Comparison of ENCODE assay signal across 28 mouse cellular contexts in genomic region chr7:96681808-96682207, GRCm38 (mm10).
DNase-seq lines count a peak whose midpoint lies in the region; ATAC-seq and TF ChIP-seq lines count a peak whose summit lies in the region.
"Had no signal": no experiment of that assay in that cellular context is flagged by ENCODE, and none has a peak within 500 bp of the region (broad histone marks: within the 10 kb centered on the region; RNA-seq: fewer than 3 reads in every experiment).

No protein-coding gene starts in this region.

- H3K27me3 ChIP-seq in midbrain, embryonic 11.5 days (ENCODE audit: control insufficient read depth, insufficient read depth, low read length), result 0 out of 2 replicates have a peak, but pooled peaks cover 2% of the 10 kb centered on the region
- peaks cover 65% of the 10 kb centered on the region for H3K27me3 ChIP-seq in midbrain, embryonic 10.5 days (ENCODE audit: low read depth, poor library complexity, severe bottlenecking)
- H3K27me3 ChIP-seq in midbrain, embryonic 14.5 days (ENCODE audit: control insufficient read depth, insufficient read depth, low read length), result 0 out of 2 replicates have a peak, but pooled peaks cover 5% of the 10 kb centered on the region
- H3K27me3 ChIP-seq in midbrain, postnatal 0 days (ENCODE audit: insufficient read depth, low read length), result no peaks in the 10 kb centered on the region
- no peaks in the 10 kb centered on the region; the same call in 1 of the 2 replicates for H3K27me3 ChIP-seq in neural tube, embryonic 13.5 days
- H3K27me3 ChIP-seq: CH12.LX; hindbrain, embryonic 13.5 days; Patski had no signal

- ATAC-seq in midbrain, embryonic 11.5 days (ENCODE audit: low FRiP score), result peak; percentile 71; the same call in 1 of the 2 replicates
- peak; percentile 7; the same call in 1 of the 2 replicates for ATAC-seq in midbrain, embryonic 14.5 days (ENCODE audit: low FRiP score, low TSS enrichment)
- no peak for ATAC-seq in midbrain, postnatal 0 days (ENCODE audit: low FRiP score)
- ATAC-seq in neural tube, embryonic 13.5 days (ENCODE audit: low read depth), result no peak
- ATAC-seq: forebrain, embryonic 13.5 days; forebrain, embryonic 16.5 days; Patski had no signal

- H3K9me3 ChIP-seq in midbrain, embryonic 11.5 days (ENCODE audit: control insufficient read depth, low read length), result no peaks in the 10 kb centered on the region
- H3K9me3 ChIP-seq in midbrain, embryonic 10.5 days (replicated peaks), result no peaks in the 10 kb centered on the region
- H3K9me3 ChIP-seq in midbrain, embryonic 14.5 days (ENCODE audit: control insufficient read depth, low read length), result no peaks in the 10 kb centered on the region
- H3K9me3 ChIP-seq in midbrain, postnatal 0 days (ENCODE audit: low read length), result no peaks in the 10 kb centered on the region
- no peaks in the 10 kb centered on the region for H3K9me3 ChIP-seq in neural tube, embryonic 13.5 days
- H3K9me3 ChIP-seq: forebrain, embryonic 10.5 days; forebrain, embryonic 13.5 days; heart, embryonic 12.5 days; heart, embryonic 15.5 days; hindbrain, embryonic 10.5 days; hindbrain, embryonic 13.5 days had no signal

- H3K4me2 ChIP-seq in midbrain, embryonic 11.5 days, result no peak overlapping the region
- no peak overlapping the region for H3K4me2 ChIP-seq in midbrain, embryonic 14.5 days (ENCODE audit: low read length)
- no peak overlapping the region for H3K4me2 ChIP-seq in midbrain, postnatal 0 days (ENCODE audit: low read depth, low read length, poor library complexity, severe bottlenecking)
- H3K4me2 ChIP-seq in neural tube, embryonic 13.5 days, result no peak overlapping the region
- H3K4me2 ChIP-seq: forebrain, embryonic 13.5 days; heart, embryonic 12.5 days; heart, embryonic 15.5 days; hindbrain, embryonic 13.5 days had no signal

- DNase-seq in midbrain, embryonic 11.5 days (ENCODE audit: low spot score, missing footprints), result no peak
- no peak for DNase-seq in midbrain, embryonic 10.5 days (ENCODE audit: low spot score)
- no peak for DNase-seq in midbrain, embryonic 14.5 days
- no peak for DNase-seq in midbrain, postnatal 0 days (ENCODE audit: low spot score)
- DNase-seq in retina, postnatal 1 day, result peak; percentile 76
- DNase-seq in heart, adult 9 months (ENCODE audit: low spot score in 2 of 2), result no peak
- DNase-seq: adrenal gland, postnatal 10 days; adrenal gland, postnatal 36 days; B cell, adult 2 months; cerebellum, adult 18-20 months; cerebellum, adult 9-10 months; cerebellum, postnatal 14 days; gastrocnemius, postnatal 10 days; gastrocnemius, postnatal 36 days; heart, adult 11 months; heart, postnatal 10 days; heart, postnatal 36 days had no signal

- H3K9ac ChIP-seq in midbrain, embryonic 11.5 days (ENCODE audit: low read length), result no peak overlapping the region
- H3K9ac ChIP-seq in midbrain, embryonic 14.5 days (replicated peaks; ENCODE audit: low read length), result no peak overlapping the region
- H3K9ac ChIP-seq in midbrain, postnatal 0 days (replicated peaks; ENCODE audit: low read length, poor library complexity, severe bottlenecking), result no peak overlapping the region
- no peak overlapping the region for H3K9ac ChIP-seq in neural tube, embryonic 13.5 days
- H3K9ac ChIP-seq: forebrain, embryonic 13.5 days; heart, embryonic 12.5 days; heart, embryonic 15.5 days; hindbrain, embryonic 13.5 days had no signal

- no peak for TF ChIP-seq CTCF in midbrain, postnatal 0 days (IDR thresholded peaks at IDR 0.05)

- H3K36me3 ChIP-seq in midbrain, embryonic 11.5 days (ENCODE audit: control insufficient read depth, insufficient read depth, low read length), result no peaks in the 10 kb centered on the region
- no peaks in the 10 kb centered on the region for H3K36me3 ChIP-seq in midbrain, embryonic 10.5 days
- no peaks in the 10 kb centered on the region for H3K36me3 ChIP-seq in midbrain, embryonic 14.5 days (ENCODE audit: control insufficient read depth, insufficient read depth, low read length)
- H3K36me3 ChIP-seq in midbrain, postnatal 0 days (ENCODE audit: insufficient read depth, low read length), result no peaks in the 10 kb centered on the region
- H3K36me3 ChIP-seq in neural tube, embryonic 13.5 days, result no peaks in the 10 kb centered on the region
- H3K36me3 ChIP-seq: forebrain, embryonic 10.5 days; G1E; heart, embryonic 12.5 days; heart, embryonic 15.5 days; hindbrain, embryonic 10.5 days; hindbrain, embryonic 13.5 days had no signal

- 59% methylated on average over 4 of the region's 4 CpGs for WGBS in midbrain, embryonic 11.5 days
- 77% methylated on average over 4 of the region's 4 CpGs for WGBS in midbrain, embryonic 10.5 days
- 40% methylated on average over 4 of the region's 4 CpGs for WGBS in midbrain, embryonic 14.5 days
- 46% methylated on average over 4 of the region's 4 CpGs for WGBS in midbrain, postnatal 0 days
- WGBS in neural tube, embryonic 13.5 days, result 56% methylated on average over 4 of the region's 4 CpGs

- H3K27ac ChIP-seq in midbrain, embryonic 11.5 days (ENCODE audit: low read depth, low read length), result no peak overlapping the region
- no peak overlapping the region for H3K27ac ChIP-seq in midbrain, embryonic 10.5 days (replicated peaks)
- no peak overlapping the region for H3K27ac ChIP-seq in midbrain, embryonic 14.5 days (replicated peaks; ENCODE audit: low read depth, low read length)
- no peak overlapping the region for H3K27ac ChIP-seq in midbrain, postnatal 0 days (ENCODE audit: low read depth, low read length)
- 0 out of 2 replicates have a peak overlapping the region, but pooled peaks have one; percentile 38 for H3K27ac ChIP-seq in neural tube, embryonic 13.5 days (replicated peaks)
- H3K27ac ChIP-seq: forebrain, embryonic 10.5 days; forebrain, embryonic 13.5 days; heart, embryonic 15.5 days; hindbrain, embryonic 10.5 days; hindbrain, embryonic 13.5 days had no signal

- H3K4me3 ChIP-seq in midbrain, embryonic 11.5 days (ENCODE audit: low read depth, low read length), result no peak overlapping the region
- no peak overlapping the region for H3K4me3 ChIP-seq in midbrain, embryonic 10.5 days
- no peak overlapping the region for H3K4me3 ChIP-seq in midbrain, embryonic 14.5 days (replicated peaks; ENCODE audit: low read depth, low read length)
- H3K4me3 ChIP-seq in midbrain, postnatal 0 days (ENCODE audit: low read depth, low read length), result no peak overlapping the region
- no peak overlapping the region for H3K4me3 ChIP-seq in neural tube, embryonic 13.5 days
- H3K4me3 ChIP-seq: forebrain, embryonic 10.5 days; forebrain, embryonic 13.5 days; heart, embryonic 12.5 days; heart, embryonic 15.5 days; hindbrain, embryonic 10.5 days; hindbrain, embryonic 13.5 days had no signal

- peaks cover 17% of the 10 kb centered on the region for H3K4me1 ChIP-seq in midbrain, embryonic 11.5 days (ENCODE audit: control insufficient read depth, insufficient read depth, low read length)
- H3K4me1 ChIP-seq in midbrain, embryonic 10.5 days, result peaks cover 56% of the 10 kb centered on the region
- peaks cover 25% of the 10 kb centered on the region for H3K4me1 ChIP-seq in midbrain, embryonic 14.5 days (ENCODE audit: control insufficient read depth, insufficient read depth, low read length)
- H3K4me1 ChIP-seq in midbrain, postnatal 0 days (ENCODE audit: insufficient read depth, low read length), result no peaks in the 10 kb centered on the region
- peaks cover 56% of the 10 kb centered on the region for H3K4me1 ChIP-seq in neural tube, embryonic 13.5 days (replicated peaks)

Comparison
In these comparisons a context has a peak if more than half of its experiments do, and no peak if none do; other contexts are left out.
1. ATAC-seq: peak in midbrain, embryonic 11.5 days (single experiment) and midbrain, embryonic 14.5 days (single experiment); none in midbrain, postnatal 0 days (single experiment) and neural tube, embryonic 13.5 days (single experiment).